Mouse (Mus musculus) kidney, postnatal 4 days (tissue): ENCODE measurements around the gene Arhgap31.

ENCODE experiments used
- DNase-seq, 2 experiments: peaks; one replicate each; pipeline ENCODE4 v3.0.0; 2021; ENCODE audit warnings: mixed read lengths in 2 of 2

Arhgap31 gene

GRCm38 (mm10) chr16:38648783-38649430 lies 64.2 kb downstream of the Arhgap31 start:
- no peak for DNase-seq

DNA sequence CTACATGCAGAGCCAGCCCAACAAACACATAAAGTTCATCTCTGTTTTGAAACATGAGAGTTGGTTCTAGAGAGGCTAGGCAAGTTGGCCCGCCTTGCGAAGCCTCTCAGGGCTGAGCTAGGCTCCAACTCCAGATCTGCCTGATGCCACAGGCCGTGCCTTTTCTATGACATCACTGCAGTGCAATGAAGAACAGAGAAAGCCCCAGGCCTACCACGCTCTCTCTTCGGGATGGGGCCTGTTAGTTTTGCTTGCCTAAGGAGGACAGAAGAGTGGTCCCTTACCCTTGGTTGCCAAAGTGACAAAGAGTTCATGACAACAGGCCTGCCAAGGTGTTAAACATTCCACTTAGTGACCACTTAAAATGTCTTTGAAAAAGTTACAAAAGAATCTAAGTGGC lies 64.9 kb downstream of the Arhgap31 start:
- DNase-seq = no peak

DNA sequence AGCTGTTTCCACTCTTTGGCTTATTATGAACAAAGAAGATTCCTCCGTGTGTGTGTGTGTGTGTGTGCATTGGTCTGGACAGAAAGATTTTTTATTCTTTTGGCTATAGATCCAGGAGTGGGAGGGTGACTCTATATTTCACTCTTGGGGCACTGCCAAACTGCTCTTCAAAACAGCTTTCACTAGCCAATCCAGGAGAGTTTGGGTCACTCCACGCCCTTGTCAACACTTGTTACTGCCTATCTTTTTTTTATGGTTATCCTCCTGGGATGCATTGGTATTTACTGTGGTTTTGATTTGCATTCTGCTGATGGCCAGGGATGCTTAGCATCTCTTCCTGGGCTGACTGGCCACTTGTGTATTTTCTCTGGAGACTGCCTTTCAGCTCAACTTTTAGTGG lies 68.6 kb downstream of the Arhgap31 start:
- no peak for DNase-seq

DNA sequence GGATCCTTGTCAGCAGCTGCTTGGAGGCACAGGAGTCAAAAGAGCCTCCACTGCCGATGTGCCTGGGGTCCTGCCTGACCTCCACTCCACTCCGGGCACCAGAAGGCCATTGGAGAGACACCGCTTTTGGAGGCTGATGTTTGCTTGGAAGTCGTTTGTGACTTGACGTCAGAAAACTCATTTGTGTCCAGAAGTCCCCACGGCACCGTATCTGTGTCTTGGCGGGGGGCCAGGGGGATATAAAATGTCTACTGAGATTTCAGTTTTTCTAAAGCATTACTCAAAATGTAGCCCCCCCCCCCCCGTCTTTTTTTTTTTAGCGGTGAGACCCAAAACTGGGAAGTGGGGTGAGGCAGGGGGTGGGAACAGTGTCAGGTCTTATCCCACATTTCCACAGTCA lies 76.0 kb downstream of the Arhgap31 start:
- DNase-seq = peak; percentile 39 to 42

- peak in 1 of 2 experiments; percentile 30 for DNase-seq
Observed at GRCm38 (mm10) chr16:38636682-38637081, 76.4 kb downstream of the Arhgap31 start.

DNA sequence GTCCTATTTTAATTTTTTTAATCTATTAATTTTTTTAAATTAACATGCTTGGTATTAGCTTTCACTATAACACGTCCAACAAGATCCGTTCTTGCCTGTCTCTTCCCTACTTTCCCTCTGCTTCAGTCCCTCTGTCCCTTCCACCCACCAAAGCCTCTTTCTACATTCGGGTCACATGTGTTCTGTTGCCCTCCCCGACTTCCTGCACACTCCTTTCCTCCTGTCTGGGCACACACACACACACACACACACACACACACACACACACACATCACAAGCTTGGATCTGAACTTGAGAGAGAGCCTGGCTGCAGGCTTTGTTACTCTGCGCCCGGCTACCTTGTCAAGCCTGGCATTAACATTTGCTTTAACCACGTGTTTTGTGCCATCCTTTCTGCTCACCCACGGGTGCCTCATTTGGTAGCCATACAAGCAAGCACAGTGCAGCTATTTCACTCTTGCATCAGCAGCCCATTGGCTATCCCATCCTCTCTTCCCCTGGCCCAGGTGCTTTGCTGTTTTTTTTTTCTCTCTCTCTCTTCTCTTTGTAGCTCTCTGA lies 77.2 kb downstream of the Arhgap31 start:
- DNase-seq = no peak

- peak; percentile 74 to 76 for DNase-seq
Observed at GRCm38 (mm10) chr16:38632147-38632546, 80.9 kb downstream of the Arhgap31 start.

DNA sequence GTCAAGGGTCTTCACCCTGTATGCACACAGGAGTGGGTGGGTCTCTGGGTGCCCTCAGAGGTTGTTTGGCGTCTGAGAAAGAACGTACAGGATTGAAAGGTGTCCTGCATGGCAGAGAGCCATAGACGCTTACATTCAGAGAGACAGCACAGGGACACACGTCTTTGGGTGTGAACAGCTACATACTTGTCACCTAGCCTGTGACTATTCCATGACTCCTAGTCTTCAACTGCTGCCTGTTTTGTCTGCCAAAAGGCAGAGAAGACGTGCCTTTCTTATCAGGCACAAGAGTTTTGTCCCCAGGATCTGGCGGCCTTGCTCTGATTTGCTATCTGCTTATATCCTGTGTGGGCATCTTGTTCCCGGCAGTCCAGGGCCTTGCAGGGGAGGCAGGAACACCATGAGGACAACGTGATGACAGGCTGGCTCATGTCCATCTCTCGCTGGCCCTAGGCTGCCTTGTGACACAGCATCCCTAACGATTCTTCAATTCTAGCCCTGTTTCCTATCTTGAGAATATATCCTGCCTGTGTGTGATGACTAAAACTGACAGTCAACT lies 87.2 kb downstream of the Arhgap31 start:
- no peak for DNase-seq

DNA sequence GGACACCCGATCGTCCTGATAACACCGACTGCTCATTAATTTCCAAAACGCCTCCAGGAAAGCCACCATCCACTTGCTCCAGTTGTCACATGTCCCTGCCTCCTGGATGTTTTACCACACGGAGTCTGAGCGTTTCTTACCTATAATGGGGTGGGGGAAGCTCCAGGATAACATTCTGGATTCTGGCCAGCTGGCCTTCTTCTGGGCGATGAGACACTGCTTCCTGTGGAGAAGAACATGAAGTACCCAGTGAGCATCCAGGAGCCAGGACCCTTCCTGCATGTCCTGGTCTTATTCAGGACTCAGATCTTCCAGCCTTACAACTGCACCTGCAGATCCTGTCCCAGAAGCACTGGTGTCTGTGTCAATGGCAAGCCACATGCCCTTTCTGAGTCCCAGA lies 87.7 kb downstream of the Arhgap31 start:
- DNase-seq = no peak

- DNase-seq = no peak
Observed at GRCm38 (mm10) chr16:38624303-38624702, 88.8 kb downstream of the Arhgap31 start.

DNA sequence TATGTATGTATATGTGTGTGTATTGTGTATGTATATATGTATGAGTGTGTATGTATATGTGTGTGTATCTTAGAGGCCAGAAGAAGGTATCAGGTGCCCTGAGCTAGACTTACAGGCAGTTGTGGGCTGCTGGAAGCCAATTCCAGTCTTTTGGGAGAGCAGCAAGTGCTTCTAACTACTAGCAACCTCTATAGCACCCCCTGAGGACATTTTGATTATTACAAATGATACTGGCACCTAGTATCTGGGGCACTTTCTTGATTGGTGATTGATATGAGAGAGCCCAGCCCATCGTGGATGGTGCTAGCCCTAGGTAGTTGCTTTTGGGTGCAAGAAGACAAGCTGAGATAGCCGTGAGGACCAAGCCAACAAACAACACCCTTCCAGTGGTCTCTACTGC lies 90.8 kb downstream of the Arhgap31 start:
- DNase-seq = no peak

DNA sequence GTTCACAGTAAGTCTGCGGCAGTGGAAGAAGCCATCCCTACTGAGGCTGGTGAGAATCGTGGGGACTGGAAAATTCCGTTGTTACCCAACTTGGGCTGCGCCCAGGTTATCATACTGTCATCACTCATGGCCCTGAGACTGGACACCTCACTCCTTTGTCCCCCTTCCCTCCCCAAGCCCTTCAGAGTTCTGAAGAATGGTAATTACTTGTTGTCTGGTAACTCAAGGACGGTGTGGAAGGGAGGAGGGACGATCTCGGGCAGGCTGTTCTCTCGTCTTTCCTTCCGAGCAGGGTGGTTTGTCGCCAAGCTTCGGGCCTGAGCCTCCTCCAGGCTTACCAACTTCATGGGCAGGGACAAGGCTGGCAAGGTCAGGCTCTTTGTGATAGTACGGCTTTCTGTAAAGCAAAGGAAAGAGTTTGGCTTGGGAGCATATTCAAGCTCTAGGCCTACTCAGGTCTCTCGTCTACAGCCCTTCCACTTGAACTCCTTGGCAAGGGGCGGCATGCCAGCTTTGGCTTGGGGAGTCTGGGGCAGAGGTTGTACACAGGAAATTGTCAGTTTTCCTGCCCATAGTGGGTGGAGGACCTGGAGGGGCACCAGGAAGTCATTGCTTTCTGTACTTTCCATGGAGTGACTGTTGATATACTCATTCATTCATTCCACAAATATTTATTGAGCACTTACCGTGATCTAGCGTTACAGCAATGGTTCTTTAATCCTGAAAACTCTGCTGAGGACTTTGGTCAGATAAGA lies 92.2 kb downstream of the Arhgap31 start:
- no peak for DNase-seq

DNA sequence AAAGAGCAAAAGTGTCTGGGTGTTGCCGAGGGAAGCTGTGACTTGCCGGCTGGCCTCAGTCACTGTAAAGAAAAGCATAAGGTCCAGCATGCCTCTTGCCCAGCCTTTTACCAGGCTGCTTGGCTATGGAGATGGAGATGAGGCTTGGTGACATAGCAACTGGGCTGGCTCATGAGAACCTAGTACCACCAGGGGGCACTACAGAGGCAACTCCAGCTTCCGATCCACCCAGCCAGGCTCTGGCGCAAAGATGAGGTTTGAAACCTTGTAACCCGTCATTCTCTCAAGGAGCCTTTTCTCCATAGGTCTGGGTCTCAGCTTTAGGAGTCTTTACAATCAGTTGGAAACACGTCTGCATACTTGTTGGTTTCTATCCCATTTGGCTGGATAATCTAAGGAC lies 94.0 kb downstream of the Arhgap31 start:
- peak; percentile 80 to 86 for DNase-seq

DNA sequence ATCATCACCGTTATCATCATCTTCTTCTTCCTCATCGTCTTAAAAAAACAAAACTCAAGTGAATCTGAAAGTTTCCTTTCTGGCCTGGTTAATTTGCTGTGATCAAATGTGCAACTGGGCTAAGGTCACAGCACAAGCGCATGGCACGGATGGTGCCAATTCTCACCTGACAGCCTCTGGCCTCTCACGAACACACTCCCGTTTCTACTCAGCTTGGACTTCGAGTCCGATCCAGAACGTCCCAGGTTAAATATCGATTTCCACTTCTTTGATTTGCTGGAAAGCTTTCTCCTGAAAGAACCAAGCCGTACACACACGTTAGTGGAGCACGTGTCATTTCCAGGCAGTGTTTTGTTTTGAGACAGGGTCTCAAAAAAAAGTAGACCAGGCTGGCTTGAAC lies 95.1 kb downstream of the Arhgap31 start:
- DNase-seq = no peak

DNA sequence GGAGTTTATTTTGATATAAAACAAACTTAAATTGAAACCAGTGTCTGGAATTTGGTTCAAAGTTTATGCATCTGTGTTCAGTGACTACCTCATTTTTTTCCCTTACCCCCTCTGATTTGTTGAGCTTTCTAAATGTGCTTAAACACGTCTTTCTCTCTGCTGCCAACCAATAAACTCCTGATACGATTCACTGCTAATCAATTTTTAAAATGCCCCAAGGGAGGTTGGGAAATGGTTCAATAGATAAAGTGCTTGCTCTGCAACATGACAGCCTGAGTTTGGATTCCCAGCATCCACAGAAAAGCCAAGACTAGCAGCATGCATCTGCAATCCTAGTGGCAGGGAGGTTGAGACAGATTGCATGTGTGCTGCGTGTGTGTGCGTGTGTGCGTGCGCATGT lies 99.4 kb downstream of the Arhgap31 start:
- DNase-seq = no peak

GRCm38 (mm10) chr16:38612646-38613045 lies 100.4 kb downstream of the Arhgap31 start:
- no peak for DNase-seq

DNA sequence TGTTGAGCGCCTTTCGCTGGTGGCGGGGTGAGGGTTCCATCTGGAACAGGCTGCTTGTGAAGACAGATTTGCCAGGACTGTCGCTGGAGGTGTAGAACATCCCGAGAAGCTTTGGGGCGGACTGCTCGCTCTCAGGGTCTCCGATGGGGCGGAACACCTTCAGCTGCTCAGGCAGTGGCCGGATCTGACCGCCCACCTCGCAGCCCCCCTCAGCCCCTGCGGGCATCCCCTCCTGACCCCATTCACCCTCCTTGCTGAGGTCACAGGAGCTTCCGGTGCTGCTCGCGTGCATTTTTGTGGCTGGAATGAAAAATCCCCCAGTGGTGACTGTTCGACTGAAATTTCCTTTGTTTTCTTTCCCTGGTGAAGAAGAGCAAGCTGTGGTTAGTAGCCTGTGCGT lies 104.0 kb downstream of the Arhgap31 start:
- DNase-seq = peak; percentile 10 to 19

DNA sequence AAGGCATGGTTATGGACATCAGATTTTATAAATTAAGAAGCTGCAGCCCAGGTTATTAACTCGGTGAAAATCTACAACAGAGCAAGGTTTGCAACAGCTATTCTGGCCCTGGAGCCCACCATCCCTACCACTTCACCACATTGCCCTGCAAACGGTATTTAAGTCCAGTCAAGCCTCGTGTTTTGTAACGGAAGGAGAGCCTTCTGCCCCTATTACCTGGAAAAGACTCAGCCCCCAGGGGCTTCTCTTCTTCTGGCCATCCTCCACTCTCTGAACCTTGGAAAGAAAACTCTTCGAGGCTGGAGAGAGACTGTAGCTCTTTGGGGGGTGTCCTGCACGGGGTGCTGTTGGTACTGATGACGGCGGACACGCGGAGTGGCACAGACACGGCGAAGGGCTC lies 104.4 kb downstream of the Arhgap31 start:
- DNase-seq = no peak

GRCm38 (mm10) chr16:38606509-38606908 lies 106.6 kb downstream of the Arhgap31 start:
- no peak for DNase-seq

DNA sequence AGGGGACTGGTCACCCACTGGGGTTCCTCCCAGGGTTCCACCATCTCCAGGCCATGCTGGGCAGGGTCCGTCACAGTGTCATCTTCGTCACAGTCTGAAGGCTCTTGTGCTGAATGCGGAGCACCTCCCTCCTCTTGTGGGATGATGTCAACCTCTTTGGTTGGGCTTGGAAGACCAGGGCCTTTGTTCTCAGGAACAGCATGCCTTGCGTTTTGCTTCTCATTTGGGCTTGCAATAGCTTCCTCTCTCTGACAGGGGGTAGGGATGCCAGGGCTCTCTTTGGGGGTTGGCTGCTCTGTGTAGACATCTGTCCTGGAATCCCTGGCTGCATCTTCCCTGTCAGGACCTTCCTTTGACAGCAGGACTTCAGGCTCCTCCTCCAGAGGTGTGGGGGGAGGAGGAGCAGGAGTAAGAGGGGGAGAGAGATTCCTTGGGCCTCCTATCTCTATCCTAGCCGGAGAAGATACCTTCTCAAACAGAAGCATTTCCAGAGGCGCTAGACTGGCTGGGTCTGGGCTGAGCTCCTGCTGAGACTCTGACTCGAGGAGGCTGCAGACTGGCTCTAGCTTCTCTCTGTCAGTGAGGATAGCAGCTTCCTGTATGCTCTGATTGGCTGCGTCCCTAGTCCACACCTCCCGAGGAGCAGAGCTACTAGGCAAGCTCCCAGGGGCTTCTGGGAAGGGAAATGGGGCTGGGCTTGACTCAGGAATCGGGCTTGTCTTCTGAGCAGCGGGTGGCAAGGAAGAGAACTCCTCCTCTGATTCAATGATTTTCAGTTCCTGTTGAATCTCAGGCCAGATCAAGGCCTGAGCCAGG lies 109.9 kb downstream of the Arhgap31 start:
- peak; percentile 11 to 35 for DNase-seq

- DNase-seq = no peak
Observed at GRCm38 (mm10) chr16:38598986-38599680, 113.9 kb downstream of the Arhgap31 start.

GRCm38 (mm10) chr16:38596651-38597050 lies 116.4 kb downstream of the Arhgap31 start:
- no peak for DNase-seq
